Mouse (Mus musculus): ENCODE results near the gene Oas1g. TPM values are rescaled to one million over a fixed set of nuclear protein-coding genes. Genes with fewer than 3 reads are reported as not detected.
"Not testable (repeated sequence)": the region's sequence is repeated elsewhere in the genome, so short reads cannot be mapped to it uniquely, and the experiment has no call there.

The Oas1g gene
- 4.8 and 6.2 TPM in 2 replicates for total RNA-seq (2017)

DNA sequence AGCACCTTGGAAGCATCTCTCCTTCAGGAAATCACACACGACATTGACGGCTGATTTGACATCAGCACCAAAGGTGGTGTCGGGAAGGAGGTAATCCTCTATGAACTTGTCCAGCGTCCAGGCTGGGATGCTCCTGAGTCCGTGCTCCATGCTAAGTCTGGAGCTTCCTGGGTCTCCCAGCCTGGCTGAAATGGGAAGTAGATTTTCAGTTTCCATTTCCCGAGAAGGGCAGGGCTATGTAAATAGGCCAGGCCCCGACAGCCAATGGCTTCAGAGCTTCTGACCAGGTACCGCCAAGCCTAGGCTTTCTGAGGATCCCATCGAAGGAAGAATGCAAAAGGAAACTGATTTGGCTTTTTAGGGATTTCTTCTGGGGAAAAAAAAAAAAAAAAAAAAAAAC lies at the start of gene Oas1g:
Gene Oas1g (minus strand): TSS at position 201 of the 400 bp plus-strand sequence.
- peak; percentile 29 to 42; a peak in 2 of 4 replicates for ATAC-seq (replicated peaks in 1 of 2; ENCODE audit: insufficient read depth in 1 of 2, low FRiP score in 2 of 2, low TSS enrichment in 1 of 2, low read depth in 1 of 2, poor library complexity in 2 of 2, severe bottlenecking in 2 of 2)

DNA sequence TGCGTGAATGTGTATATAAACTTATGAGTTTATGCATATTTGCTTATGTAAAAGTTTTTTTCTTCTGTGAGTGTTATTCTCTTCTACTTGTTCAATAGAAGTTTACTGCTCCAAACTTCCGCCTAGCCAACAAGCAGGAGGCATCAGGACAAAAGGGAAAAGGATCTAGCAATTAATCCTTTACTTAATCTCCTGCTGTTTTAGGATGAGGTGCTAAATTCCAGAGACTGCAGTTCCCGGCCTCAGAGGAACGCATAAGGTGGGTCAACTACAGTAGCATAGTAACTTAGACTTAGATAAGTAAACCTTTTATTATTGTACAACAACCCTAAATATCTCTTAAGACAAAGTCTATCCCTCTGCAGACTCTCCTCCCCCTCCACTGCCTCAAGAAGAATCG lies 46.6 kb upstream of the Oas1g start:
- no peak for ATAC-seq (replicated peaks in 1 of 2; ENCODE audit: insufficient read depth in 1 of 2, low FRiP score in 2 of 2, low TSS enrichment in 1 of 2, low read depth in 1 of 2, poor library complexity in 2 of 2, severe bottlenecking in 2 of 2)

DNA sequence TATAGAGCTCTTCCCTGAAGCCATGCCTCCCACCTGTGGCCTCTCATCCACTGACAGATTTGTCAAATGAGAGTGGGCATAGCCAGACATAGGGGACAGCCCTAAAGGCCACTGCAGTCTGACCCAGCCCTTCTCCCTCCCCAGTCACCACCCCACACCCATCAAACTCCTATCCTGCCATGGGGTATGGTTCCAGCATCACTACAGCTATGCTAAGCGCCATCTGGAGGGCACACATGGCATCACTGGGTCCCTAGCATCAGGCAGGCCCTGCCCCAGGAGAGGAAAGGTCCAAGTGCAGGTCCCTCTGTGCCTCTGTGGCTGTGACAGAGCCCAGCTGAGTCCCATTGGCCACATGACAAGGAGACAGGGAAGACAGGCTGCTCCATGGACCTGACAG lies 39.6 kb upstream of the Oas1g start:
- 0 out of 4 replicates have a peak, but pooled peaks of 1 of the 2 experiments have one; percentile 36 for ATAC-seq (replicated peaks in 1 of 2; ENCODE audit: insufficient read depth in 1 of 2, low FRiP score in 2 of 2, low TSS enrichment in 1 of 2, low read depth in 1 of 2, poor library complexity in 2 of 2, severe bottlenecking in 2 of 2)

DNA sequence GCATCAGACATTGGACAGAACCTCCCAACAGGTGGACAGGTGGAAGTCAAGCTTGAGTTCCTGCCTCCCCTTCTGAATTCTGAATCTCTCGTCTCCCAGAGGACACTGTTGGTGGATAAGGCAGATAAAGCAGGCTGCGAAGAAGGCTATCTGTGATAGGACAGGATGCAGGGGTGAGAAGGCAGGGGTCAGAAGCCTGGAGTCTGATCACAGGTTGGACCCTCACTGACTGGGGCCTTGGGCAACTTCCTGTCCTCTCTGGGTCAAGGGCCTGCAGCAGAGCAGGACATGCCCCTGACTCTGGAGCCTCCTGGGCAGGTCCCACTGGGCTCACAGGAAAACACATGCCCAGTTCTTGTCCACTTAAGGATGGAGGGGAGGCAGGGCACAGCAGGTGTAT lies 38.9 kb upstream of the Oas1g start:
- ATAC-seq (replicated peaks in 1 of 2; ENCODE audit: insufficient read depth in 1 of 2, low FRiP score in 2 of 2, low TSS enrichment in 1 of 2, low read depth in 1 of 2, poor library complexity in 2 of 2, severe bottlenecking in 2 of 2), result not testable (repeated sequence)

DNA sequence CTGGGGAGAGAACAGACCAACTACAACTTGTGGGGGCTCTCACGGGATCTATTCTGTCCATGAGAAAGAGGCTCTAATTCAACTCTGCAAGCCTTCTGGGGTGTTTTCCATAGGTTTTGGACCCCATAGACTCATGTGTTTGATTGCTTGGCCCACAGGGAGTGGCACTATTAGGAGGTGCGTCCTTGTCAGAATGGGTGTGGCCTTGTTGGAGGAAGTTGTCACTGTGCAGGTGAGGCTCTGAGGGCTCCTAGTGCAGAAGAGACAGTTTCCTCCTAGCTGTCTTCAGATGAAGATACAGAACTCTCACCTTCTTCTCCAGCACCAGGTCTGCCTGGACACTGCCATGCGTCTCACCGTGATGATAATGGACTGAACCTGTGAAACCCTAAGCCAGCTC lies 37.1 kb upstream of the Oas1g start:
- not testable (repeated sequence) for ATAC-seq (replicated peaks in 1 of 2; ENCODE audit: insufficient read depth in 1 of 2, low FRiP score in 2 of 2, low TSS enrichment in 1 of 2, low read depth in 1 of 2, poor library complexity in 2 of 2, severe bottlenecking in 2 of 2)

DNA sequence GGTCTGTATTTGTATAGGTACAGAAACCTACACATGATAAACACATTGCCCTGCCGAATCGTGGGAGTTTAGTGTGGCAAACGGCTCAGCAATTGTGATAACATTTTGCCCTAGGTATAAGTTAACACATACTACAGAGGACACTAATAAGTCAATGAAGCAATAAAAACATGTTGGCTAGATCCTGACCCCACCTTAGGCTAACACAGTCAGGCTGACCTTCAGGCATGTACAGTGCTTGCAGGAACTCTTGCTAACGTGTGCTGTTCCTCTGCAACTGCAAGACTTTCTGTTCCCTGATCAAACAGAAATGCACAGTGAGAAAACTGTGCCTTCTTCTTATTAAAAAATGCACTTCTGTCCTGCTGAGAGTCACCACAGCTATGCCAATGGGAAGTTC lies 36.6 kb upstream of the Oas1g start:
- no peak for ATAC-seq (replicated peaks in 1 of 2; ENCODE audit: insufficient read depth in 1 of 2, low FRiP score in 2 of 2, low TSS enrichment in 1 of 2, low read depth in 1 of 2, poor library complexity in 2 of 2, severe bottlenecking in 2 of 2)

DNA sequence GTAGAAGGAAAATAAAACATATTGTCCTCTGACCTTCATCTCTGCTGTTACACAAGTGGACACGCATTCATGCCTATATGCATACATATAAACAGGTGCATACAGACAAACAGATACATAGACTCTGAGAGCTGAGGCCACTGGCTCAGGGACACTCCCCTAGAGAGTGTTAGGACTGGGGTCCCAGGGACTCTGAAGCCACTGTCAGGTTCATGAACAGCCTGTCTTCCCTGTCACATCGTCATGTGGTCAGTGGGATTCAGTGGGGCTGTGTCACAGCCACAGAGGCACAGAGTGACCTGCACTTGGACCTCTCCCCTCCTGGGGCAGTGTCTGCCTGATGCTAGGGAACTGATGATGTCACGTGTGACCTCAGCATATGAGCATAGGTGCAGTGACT lies 32.9 kb upstream of the Oas1g start:
- no peak for ATAC-seq (replicated peaks in 1 of 2; ENCODE audit: insufficient read depth in 1 of 2, low FRiP score in 2 of 2, low TSS enrichment in 1 of 2, low read depth in 1 of 2, poor library complexity in 2 of 2, severe bottlenecking in 2 of 2)

DNA sequence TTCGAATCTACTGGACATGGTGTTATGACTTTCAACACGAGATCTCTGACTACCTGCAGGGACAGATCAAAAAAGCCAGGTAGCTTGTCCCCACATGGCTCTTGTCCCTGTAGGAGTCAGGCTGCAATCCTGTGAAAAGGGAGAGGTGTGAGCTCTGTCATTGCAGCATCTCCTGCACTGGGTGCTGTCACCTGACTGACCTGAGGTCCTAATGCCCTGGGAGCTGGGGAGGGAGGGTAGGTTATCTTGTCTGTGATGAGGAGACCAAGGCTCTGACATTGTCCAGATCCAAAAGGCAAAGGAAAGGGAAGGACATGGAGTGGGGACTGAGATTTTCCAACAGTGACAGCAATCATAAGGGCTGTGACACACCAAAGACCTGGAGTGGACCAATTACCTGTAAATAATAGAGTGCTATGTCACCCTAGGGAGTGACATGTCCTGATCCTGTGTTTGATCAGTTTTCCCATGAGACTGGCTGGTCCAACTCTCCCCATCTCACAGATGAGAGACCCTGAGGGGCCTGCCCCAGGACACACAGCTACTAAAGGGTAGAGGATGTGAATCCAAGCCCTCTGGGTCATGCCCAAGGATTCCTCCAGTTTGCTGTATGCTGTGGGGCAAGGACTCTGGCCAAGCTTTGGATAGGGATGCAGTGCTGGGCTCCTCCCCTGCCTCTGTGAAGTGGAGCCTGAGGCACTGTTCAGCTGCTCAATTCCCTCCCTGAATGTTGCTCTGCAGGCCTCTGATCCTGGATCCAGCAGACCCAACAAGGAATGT lies 31.9 kb upstream of the Oas1g start:
- ATAC-seq (replicated peaks in 1 of 2; ENCODE audit: insufficient read depth in 1 of 2, low FRiP score in 2 of 2, low TSS enrichment in 1 of 2, low read depth in 1 of 2, poor library complexity in 2 of 2, severe bottlenecking in 2 of 2), result not testable (repeated sequence)

DNA sequence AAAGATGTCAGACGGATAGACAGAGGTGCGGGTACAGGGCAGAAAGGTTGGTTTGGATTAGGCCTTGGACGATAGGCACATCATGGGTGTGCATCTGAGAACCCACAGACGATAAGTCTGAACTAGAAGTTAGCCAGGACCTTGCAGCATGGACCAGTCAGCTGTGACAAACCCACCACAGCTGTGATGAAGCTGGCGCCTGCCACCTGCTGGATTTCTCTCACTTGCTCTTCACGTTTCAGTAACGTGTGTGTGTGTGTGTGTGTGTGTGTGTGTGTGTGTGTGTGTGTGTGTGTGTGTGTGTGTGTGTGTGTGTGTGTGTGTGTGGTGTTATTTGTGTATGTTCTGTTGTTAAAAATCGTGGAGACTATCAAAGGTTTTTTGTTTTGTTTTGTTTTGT lies 26.8 kb upstream of the Oas1g start, which contains the start of gene Oas1d:
Gene Oas1d (plus strand): TSS at position 333 of the 400 bp plus-strand sequence.
- ATAC-seq (replicated peaks in 1 of 2; ENCODE audit: insufficient read depth in 1 of 2, low FRiP score in 2 of 2, low TSS enrichment in 1 of 2, low read depth in 1 of 2, poor library complexity in 2 of 2, severe bottlenecking in 2 of 2), result not testable (repeated sequence)

DNA sequence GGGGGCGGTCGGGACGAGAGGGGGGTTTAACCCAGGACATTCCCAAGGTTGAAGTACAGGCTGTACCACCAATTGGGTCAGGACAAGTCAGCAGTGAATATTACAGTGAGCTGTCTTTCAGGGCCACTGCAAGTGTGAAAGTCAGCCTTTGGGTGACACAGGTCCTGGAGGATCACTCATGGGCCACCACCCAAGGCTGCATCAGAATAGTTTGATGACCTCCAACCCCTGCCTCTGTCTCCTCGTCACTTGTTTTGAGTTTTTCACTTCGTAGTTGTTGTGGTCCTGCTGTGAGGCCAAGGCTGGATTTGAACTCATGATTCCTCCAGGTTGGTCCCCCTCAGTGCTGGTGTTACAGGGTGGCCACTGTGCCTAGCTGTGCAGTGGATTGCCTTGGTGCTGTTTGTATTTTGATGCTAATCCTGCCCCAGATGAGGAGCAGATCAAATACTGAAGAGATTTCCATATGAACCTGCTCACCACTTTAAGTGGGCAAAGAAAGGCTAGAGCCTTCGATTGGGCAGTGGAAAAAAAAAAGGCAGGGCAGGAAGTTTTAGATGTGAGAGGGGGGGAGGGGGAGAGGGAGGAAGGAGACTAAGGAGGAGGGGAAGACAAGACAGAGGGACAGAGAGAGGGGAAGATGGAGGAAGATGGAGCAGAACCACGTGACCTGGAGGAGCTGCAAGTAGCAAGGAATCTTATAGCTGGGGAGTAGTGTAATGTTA lies 20.9 kb upstream of the Oas1g start:
- ATAC-seq (replicated peaks in 1 of 2; ENCODE audit: insufficient read depth in 1 of 2, low FRiP score in 2 of 2, low TSS enrichment in 1 of 2, low read depth in 1 of 2, poor library complexity in 2 of 2, severe bottlenecking in 2 of 2), result no peak

DNA sequence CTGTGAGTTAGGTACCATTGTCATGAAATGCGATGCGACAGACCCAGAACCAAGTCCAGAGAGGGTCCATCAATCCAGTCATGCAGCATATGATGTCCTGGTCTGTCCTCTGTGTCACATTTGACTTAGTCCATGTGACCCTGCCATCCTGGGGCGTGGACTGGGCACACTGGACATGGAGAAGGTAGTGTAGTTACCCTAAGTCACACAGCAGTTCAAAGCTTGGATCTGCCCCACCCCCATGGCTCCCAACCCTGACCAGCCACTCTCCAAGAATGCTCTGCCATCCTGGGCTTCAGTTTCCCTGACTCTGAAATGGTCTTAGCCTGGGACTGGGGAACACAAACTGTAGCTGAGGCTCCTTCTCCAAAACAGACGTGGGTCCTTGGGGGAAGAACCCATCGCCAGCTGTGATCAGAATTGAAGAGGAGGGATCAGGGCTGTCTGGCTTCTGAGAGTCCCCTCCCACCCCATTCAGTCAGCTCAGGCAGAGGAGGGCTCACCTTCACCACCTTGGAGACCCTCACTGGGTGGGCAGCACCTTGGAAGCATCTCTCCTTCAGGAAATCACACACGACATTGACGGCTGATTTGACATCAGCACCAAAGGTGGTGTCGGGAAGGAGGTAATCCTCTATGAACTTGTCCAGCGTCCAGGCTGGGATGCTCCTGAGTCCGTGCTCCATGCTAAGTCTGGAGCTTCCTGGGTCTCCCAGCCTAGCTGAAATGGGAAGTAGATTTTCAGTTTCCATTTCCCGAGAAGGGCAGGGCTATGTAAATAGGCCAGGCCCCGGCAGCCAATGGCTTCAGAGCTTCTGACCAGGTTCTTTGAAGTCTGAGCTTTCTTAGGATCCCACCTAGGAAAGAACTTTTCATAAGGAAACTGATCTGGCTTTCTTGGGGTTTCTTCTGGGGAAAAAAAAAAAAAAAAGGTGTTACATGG lies 19.6 kb upstream of the Oas1g start, which contains the start of gene Oas1a:
Gene Oas1a (minus strand): TSS at position 731 of the 943 bp plus-strand sequence.
- peak; percentile 75 to 84 for ATAC-seq (replicated peaks in 1 of 2; ENCODE audit: insufficient read depth in 1 of 2, low FRiP score in 2 of 2, low TSS enrichment in 1 of 2, low read depth in 1 of 2, poor library complexity in 2 of 2, severe bottlenecking in 2 of 2)

DNA sequence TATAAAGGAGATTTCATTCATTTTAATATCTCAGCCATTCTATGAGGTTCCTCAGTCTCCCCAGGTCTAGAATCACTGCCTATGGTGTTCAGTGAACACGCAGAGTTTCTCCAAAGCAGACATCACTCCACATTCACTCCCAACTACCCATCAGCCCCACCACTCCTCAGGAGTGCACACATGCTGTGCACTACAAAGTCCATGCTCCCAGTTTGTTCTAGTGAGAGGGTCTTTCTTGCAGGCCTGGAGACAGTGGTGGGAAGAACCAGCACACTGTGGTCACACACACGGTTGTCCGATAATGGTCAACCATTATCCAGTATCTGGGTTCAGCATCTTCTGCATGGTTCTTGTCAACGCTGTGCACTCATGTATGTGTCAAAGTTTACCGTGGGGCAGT lies 14.6 kb upstream of the Oas1g start:
- ATAC-seq (replicated peaks in 1 of 2; ENCODE audit: insufficient read depth in 1 of 2, low FRiP score in 2 of 2, low TSS enrichment in 1 of 2, low read depth in 1 of 2, poor library complexity in 2 of 2, severe bottlenecking in 2 of 2), result no peak

DNA sequence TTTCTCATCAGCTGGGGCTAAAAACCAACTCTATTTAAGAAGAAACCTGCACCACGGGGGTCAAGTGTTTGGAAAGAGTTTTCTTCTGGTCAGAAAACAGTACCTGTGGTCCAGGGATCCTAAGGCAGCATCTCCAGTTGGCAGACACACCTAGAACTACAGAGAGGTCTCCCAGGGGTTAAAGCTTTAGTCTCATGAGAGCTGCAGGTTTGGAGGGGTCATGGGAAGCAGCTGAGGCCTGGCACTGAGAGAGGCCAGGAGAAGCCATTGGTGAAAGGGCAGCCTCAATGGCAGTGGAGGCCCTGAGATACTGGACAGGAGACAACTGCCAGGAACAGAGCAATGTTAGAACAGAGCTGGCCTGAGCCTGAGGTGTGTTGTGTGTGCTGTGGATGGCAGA lies 13.3 kb upstream of the Oas1g start:
- no peak for ATAC-seq (replicated peaks in 1 of 2; ENCODE audit: insufficient read depth in 1 of 2, low FRiP score in 2 of 2, low TSS enrichment in 1 of 2, low read depth in 1 of 2, poor library complexity in 2 of 2, severe bottlenecking in 2 of 2)

DNA sequence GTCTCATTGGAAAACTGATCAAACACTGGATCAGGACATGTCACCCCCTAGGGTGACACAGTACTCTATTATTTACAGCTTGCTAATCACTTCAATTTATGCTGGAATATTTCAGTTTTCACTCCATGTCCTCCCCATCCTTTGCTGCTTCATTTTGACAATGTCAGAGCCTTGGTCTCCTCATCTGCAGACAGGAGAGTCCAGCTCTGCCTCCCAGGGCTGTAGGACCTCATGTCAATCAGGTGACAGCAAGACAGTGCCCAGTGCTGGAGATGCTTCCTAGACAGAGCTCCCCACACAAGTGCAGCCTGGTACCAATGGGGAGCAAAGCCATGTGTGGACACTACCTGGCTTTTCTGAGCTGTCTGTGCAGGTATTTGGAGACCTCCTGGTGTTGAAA lies 11.3 kb upstream of the Oas1g start:
- no peak for ATAC-seq (replicated peaks in 1 of 2; ENCODE audit: insufficient read depth in 1 of 2, low FRiP score in 2 of 2, low TSS enrichment in 1 of 2, low read depth in 1 of 2, poor library complexity in 2 of 2, severe bottlenecking in 2 of 2)

DNA sequence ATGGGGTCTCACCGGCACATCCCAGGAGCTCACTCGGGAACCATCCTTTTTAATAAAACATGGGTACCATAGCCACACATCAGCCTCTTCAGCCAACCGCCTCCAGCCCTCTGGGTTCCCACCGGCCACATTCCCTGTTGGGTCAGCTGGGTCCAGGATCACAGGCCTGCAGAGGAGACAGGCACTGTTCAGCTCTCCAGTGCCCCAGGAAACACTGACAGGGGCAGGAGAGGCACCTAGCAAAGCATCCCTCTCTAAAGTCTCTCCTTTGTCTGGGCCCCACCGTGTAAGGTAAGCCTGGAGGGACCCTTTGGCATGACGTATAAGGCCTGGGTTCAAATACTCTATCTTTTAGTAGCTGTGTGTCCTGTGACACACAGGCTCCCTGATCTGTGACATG lies 10.9 kb upstream of the Oas1g start:
- no peak for ATAC-seq (replicated peaks in 1 of 2; ENCODE audit: insufficient read depth in 1 of 2, low FRiP score in 2 of 2, low TSS enrichment in 1 of 2, low read depth in 1 of 2, poor library complexity in 2 of 2, severe bottlenecking in 2 of 2)

DNA sequence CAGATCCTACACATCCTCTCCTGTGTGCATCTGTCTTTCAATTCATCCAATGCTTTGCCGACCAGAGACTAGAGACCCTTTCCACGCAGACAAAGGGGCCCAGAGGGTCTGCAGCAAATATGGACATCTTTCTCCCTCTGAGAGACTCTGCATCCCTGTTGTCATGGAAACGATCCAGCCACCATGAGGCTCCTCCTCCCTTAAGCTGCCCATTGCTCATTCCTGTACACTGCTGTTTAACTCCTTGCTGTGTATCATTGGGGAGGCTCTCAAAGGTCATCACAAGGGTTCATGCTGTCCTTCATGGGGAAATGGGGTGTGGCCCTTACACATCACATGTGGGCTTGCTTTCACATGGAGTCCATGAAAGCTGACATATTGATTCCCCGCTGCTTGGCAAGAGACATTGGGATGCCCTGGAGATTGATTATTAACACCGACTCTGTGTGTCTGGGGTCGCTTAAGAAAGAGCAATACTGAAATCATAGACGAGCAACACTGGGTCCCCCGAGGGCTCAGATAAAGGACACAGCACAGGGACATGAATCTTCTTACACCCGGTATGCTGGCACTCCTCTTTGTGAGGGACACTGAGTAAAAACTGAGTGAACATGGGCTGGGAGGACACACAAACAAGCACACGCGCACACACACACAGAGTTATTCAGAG lies 8.0 kb upstream of the Oas1g start:
- ATAC-seq (replicated peaks in 1 of 2; ENCODE audit: insufficient read depth in 1 of 2, low FRiP score in 2 of 2, low TSS enrichment in 1 of 2, low read depth in 1 of 2, poor library complexity in 2 of 2, severe bottlenecking in 2 of 2), result no peak

DNA sequence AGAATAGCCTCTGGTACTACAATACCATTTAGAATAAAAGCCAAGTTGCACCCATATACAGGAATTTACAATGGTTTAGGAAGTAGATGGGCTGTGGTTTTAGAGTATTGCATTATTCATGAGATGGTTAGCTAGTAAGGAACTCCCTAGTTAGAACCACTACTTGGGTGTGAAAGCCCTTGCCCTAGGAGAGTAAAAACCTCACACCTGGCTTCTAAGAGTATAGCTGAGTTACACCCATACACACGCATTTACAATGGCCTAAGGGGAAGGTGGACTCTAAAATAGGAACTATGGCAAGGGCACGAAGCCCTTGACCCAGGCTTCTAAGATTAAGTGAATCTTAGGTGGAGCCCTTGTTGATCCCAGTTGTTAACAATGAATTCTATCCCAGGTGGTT lies 7.3 kb upstream of the Oas1g start:
- not testable (repeated sequence) for ATAC-seq (replicated peaks in 1 of 2; ENCODE audit: insufficient read depth in 1 of 2, low FRiP score in 2 of 2, low TSS enrichment in 1 of 2, low read depth in 1 of 2, poor library complexity in 2 of 2, severe bottlenecking in 2 of 2)

Measured in hematopoietic stem cell, adult 5-6 weeks (primary cell).